Mouse (Mus musculus) splenic B cell, adult 2 months (primary cell): ENCODE measurements around the gene Adprh.
"Not testable (repeated sequence)": the region's sequence is repeated elsewhere in the genome, so short reads cannot be mapped to it uniquely, and the experiment has no call there.

Source experiments
- DNase-seq: peaks from one replicate; pipeline ENCODE4 v3.0.0-alpha.2; 2011; ENCODE audit warnings: low read depth, low spot score
- H3K27me3 ChIP-seq: 2 replicates; pipeline ENCODE4 v1.6.1; 2012; ENCODE audit warnings: mild to moderate bottlenecking, low read length, moderate library complexity, mixed read lengths; ENCODE audit not compliant: control insufficient read depth, poor library complexity, insufficient read depth, severe bottlenecking
- H3K36me3 ChIP-seq: 2 replicates; pipeline ENCODE4 v1.6.1; 2012; ENCODE audit warnings: mild to moderate bottlenecking, low read length, moderate library complexity, mixed read lengths; ENCODE audit not compliant: control insufficient read depth, poor library complexity, insufficient read depth, severe bottlenecking

The Adprh gene

DNA sequence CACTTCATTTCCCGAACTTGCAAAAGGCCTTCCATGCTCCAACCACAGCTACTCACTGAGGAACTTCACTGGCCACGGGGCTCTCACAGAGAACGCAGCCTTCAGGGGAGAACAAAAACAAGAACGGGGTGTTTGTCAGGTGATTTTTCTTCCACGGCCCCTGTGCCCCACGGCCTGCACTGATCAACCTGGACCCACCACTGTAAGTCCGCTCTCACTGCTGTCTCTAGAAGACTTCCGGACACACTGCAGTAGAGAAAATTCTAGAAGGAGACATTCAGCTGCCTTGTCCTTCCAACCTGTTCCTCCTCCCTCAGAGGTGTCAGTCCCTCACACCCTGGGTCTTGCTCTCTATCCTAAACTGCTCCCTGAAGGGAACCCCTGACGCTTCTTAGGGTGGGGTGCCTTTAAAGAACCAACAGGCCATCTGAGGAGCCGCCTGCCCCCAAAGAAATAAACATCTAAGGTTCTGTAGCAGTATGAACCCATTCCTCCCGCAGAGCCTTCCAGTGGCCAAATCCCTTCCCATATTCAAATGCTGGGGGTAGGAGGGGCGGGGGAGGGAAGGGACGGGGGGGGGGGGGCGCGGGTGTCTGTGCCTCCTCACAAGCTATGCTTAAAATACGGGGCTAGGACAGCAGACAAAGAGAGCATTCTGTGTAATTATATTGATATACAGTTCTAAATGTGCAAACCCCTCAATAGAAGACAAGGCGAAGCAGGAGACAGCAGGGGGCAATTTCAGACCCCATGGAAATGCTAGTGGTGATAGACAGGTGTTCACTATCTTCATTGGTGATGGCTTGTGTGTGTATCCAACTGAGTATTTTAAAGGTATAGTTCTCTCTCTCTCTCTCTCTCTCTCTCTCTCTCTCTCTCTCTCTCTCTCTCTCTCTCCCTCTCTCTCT lies 3.3 kb upstream of the Adprh start, which contains the start of gene Cd80:
Gene Cd80 (plus strand): TSS at position 51 of the 908 bp plus-strand sequence.
- no peaks in the 10 kb centered on the region for H3K36me3 ChIP-seq

DNA sequence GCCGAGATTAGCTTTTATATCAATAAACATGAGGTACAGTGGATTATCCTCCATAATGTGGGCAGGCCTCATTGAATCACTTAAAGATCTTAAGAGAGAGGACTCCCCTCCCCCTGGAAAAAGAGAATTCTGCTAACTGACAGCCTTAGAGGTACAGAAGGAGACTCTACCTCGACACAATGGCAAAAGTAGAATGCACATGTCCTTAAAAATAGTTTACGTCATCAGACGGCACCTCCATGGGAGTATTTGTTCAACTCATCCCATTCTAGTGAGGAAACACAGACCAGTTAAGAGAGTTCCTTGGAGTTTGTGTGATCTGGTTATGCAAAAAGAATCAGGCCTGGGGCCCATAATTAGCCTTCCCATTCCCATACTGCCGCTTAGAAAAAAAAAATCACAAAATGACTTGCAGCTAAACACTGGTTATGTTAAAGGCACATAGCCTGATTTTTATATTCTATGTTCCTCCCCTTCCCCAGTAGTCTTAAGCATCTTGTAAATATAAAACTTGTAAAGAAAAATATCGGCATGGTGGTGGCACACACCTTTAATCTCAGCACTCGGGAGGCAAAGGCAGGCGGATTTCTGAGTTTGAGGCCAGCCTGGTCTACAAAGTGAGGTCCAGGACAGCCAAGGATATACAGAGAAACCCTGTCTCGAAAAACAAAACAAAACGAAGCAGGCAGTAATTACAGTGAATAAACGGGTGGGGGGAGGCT lies 2.2 kb upstream of the Adprh start:
- no peak for DNase-seq
- no peaks in the 10 kb centered on the region for H3K27me3 ChIP-seq
- peaks cover 2% of the 10 kb centered on the region; the same call in 1 of the 2 replicates for H3K36me3 ChIP-seq

More for the DNA sequence above, 3.3 kb upstream of the Adprh start, which contains the start of gene Cd80:
- DNase-seq, result no peak
- H3K27me3 ChIP-seq, result no peaks in the 10 kb centered on the region

DNA sequence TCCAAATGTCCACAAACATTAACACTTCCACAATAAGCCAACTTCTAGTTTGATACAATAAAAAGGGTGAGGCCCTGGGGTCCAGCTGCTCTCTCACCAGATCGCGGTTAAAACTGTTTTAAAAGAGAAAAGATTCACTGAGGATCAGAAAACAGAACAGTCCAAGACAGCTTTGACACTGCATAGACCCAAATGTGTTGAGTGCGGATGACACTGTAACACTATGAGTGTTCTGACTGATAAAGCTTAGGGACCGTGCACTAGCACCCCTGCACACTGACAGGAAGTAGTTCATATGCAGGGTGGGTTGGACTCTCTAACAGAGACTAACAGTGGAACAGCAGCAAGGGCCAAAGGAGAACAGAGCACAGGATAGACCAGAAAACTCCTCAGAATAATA lies 1.4 kb upstream of the Adprh start:
- peaks cover 2% of the 10 kb centered on the region; the same call in 1 of the 2 replicates for H3K36me3 ChIP-seq
- DNase-seq, result no peak

DNA sequence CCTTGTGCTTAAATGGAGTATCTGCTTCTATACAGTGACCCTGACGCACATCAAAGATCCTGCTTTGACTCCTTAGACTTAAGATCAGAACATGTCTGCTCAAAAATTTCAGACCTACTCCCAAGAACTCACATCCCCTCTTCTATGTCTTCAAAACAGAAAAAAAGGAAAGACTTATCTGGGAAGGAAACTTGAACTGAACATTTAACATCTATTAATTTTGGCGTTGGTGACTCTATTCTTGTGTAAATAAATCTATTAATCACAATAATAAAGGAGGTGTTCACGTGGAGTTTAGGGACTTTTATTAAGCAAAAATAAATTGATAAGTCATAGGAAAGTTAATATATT lies 675 bp upstream of the Adprh start:
- Histone ChIP-seq H3K27me3 (no peaks in the 10 kb centered on the region), H3K36me3 (peaks cover 2% of the 10 kb centered on the region; the same call in 1 of the 2 replicates)
- DNase-seq, result no peak

More for the DNA sequence above, 1.4 kb upstream of the Adprh start:
- no peaks in the 10 kb centered on the region for H3K27me3 ChIP-seq

DNA sequence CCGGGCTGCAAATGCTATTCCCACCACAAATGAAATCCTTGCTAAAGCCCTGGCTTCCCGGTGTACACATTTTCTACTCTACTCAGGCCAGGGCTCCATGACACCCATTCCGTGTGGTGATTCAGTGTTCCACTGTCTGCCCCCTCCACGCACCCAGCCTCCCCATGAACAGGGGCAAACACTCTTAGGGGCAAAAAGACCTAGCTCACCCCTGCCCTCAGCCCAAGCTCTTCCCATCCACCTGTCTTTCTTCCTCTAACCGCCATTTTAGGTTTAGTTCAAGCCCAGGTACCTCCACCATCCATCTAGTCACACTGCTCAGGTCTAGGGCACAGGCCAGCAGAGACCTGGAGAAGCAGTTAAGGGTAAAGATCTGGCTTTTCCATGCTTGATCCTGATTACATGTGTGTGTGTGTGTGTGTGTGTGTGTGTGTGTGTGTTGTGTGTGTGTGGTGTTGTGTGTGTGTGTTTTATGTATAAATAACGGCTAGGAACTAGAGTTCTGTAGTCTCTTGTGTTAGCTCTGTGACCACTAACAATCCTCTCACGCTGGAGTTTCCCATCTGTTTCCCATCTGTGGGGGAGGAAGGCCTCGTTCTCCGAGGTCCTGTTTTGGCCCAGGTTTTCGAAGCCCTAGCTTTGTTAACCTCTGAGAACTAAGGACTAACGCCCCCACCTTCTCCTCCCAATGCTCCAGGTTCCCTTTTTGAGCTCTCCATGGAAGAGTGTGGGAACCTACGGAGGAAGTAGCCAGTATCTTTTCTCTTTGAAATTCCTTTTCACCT lies 890 bp downstream of the Adprh start:
- no peak for DNase-seq
- peaks cover 2% of the 10 kb centered on the region; the same call in 1 of the 2 replicates for H3K36me3 ChIP-seq
- H3K27me3 ChIP-seq, result no peaks in the 10 kb centered on the region

DNA sequence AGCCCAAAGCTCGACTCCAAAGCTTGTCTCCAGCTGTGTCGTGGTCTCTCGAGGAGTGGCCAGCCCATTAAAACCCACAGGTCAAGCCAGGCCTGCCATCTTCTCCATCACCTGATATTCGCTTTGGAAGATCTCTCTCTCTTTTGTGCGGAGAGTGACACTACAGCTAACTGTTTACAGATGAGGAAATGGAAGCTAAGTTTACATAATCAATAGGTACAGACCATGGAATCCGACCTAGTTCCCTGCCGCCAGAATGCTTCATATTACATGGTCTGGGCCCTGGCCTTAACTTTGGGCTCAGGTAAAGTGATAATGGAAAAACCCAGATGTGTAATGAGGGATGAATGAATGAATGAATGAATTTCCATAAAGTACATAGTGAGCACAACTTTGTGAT lies 1.8 kb downstream of the Adprh start:
- Histone ChIP-seq H3K36me3 (peaks cover 2% of the 10 kb centered on the region), H3K27me3 (no peaks in the 10 kb centered on the region)
- no peak for DNase-seq

DNA sequence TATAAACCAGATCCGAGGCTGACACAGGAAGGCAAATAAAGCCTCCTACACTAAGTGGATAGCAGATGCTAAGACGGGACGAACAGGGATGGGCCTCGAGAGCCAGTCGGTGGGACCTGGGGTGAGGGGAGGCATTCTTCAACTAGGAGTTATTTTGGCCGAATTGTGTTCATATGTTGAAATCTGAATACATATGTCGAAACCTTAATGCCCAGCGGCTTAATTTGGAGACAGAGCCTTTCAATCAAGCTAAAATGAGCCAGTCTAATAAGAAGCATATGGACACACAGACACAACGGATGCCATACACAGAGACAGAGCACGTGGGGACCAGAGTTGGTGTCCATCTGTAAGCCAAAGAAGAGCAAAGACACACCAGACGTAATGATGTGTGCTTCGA lies 4.0 kb downstream of the Adprh start:
- H3K36me3 ChIP-seq, result peaks cover 9% of the 10 kb centered on the region
- DNase-seq, result no peak
- no peaks in the 10 kb centered on the region for H3K27me3 ChIP-seq

DNA sequence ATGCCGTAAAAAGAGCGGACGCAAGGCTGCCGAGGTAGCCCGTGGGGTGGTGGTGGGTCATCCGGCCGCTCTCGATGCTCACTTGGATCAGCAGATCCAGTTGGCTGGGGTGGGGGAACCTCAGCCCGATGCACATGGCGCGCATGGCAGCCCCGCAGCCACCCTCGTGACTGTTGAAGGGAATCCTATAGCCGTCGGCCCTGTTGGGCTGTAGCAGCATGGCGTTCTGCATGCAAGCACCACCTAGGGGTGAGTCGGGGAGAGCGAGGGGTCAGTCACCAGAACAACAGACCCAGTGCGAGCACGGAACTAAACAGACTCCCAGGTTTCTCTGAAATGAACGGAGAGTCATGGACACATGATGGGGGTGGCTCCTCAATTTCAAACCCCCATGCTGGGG lies 5.1 kb downstream of the Adprh start:
- Histone ChIP-seq H3K27me3 (no peaks in the 10 kb centered on the region), H3K36me3 (peaks cover 9% of the 10 kb centered on the region)
- DNase-seq, result no peak

DNA sequence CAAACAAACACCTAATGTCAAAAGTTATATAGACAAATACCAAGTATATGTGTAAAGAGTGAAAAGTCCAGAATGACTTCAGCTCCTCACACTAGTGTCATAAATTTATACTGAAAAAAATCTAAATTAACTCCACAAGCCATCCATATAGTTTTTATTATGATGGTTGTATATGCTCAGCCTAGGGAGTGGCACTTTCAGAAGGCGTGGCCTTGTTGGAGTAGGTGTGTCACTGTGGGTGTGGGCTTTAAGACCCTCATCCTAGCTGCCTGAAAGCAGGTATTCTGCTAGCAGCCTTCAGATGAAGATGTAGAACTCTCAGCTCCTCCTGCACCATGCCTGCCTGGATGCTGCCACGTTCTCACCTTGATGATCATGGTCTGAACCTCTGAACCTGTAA lies 6.4 kb downstream of the Adprh start:
- not testable (repeated sequence) for DNase-seq, H3K36me3 ChIP-seq, H3K27me3 ChIP-seq

DNA sequence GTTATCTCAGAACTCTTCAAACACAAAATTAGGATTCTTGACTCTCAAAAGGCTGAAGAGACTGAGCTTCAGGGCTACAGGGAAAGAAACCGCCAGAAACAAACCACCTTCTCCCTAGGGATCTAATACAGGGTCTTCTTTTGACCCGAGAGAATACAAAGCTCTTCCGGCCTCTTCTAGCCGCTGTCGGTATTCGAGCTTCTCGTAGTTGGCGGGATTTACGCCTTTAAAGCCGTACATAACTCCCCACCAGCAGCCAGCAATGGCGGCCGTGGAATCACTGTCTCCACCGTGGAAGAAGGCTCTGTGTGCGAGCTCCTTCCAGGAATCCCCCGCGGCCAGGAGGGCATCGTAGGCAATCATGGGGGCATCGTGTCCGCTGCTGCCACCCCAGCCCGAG lies 6.9 kb downstream of the Adprh start:
- Histone ChIP-seq H3K36me3 (peaks cover 9% of the 10 kb centered on the region), H3K27me3 (no peaks in the 10 kb centered on the region)
- no peak for DNase-seq

DNA sequence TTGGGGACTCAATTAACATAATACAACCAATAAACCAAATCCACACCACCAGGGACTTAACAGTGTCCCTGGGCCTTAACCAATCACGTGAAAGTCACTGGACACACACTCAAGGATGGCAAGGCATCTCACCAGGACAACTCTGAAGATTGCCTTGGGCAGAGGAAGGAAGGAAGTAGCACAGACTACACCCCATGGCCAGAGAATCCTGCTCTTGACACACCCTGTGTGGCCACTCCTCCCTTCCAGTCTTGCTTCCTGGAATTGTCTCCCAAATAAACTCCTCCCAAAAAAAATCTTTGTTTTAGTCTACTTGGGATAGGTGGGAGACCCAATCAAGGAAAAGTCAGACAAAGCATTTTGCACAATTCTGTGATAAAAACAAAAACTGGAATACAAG lies 7.5 kb downstream of the Adprh start:
- no peak for DNase-seq

DNA sequence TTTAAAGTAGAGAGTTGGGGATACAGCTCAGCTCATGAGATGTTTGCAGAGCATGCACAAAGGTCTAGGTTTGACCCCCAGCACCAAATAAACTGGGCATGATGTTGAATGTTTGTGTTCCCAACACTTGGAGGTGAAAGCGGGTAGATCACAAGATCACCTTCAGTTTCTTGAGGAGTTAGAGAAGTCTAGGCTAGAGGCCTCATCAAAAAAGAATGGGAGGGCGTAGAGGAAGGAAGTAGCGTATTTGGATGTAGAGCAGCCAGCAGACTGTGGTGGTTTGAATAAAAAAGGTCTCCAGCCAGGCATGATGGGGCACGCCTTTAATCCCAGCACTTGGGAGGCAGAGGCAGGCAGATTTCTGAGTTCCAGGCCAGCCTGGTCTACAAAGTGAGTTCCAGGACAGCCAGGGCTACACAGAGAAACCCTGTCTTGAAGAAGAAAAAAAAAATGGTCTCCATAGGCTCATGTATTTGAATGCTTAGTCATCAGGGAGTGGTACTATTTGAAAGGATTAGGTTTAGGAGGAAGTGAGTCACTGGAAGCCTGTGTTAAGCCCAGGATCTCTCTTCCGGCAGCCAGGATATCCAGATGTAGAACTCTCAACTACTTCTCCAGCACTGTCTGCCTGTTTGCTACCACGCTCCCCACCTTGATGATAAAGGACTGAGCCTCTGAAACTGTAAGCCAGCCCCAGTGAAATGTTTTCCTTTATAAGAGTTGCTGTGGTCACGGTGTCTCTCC lies 8.6 kb downstream of the Adprh start:
- no peak for DNase-seq
- peaks cover 7% of the 10 kb centered on the region for H3K36me3 ChIP-seq
- H3K27me3 ChIP-seq, result no peaks in the 10 kb centered on the region; the same call in 1 of the 2 replicates

More for the DNA sequence above, 7.5 kb downstream of the Adprh start:
- H3K27me3 ChIP-seq, result no peaks in the 10 kb centered on the region
- peaks cover 8% of the 10 kb centered on the region for H3K36me3 ChIP-seq

DNA sequence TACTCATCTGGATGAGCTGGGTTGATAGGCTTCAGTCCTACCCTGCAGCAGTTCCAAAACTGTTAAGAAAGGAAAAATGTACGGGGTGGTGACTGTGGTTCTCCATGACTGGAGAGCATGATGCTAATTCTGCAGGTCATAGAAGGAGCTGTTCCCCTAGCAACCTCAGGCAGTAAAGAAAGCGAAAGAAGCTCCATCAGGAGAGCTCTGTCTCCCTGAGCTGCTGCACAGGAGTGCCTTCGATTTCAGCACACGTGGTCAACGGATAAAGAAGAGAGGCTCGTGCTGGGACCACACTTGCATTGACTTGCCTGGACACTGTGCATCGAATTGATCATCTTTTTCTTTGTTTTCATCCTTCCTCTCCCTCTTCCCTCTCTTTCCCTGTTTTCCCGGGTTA lies 10.3 kb downstream of the Adprh start:
- H3K36me3 ChIP-seq, result peaks cover 7% of the 10 kb centered on the region; the same call in 1 of the 2 replicates
- DNase-seq, result no peak
- H3K27me3 ChIP-seq, result no peaks in the 10 kb centered on the region; the same call in 1 of the 2 replicates

DNA sequence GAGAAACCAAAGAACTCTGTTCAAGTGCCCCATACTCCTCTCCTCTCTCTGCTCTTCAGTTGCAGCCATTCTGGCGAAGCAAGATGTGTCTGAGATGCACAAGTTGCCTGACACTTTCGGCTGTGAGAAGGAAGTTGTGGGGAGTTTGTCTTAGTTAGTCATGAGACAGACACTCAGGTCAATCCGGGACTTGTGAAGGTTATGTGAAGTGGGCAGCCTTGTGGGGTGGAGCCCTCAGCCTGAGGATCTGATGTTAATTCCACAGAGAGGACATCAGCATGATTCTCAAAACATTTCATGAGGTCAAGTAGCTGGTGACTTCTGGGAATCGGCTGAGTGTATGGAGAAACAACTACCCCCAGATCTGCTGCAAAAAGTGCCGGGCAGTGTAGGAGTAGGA lies 10.9 kb downstream of the Adprh start:
- H3K36me3 ChIP-seq, result peaks cover 7% of the 10 kb centered on the region; the same call in 1 of the 2 replicates
- no peaks in the 10 kb centered on the region; the same call in 1 of the 2 replicates for H3K27me3 ChIP-seq
- DNase-seq, result no peak
